8 mouse cellular contexts compared by ENCODE assay signal in genomic region chr19:43530197-43530770, GRCm38 (mm10). TPM values are rescaled to one million over a fixed set of nuclear protein-coding genes. Genes with fewer than 3 reads are reported as not detected.
A peak's percentile ranks its signal among the peaks of the same experiment; 100 is the strongest.
DNase-seq lines count a peak whose midpoint lies in the region; ATAC-seq lines count a peak whose summit lies in the region.

No protein-coding gene starts in this region.

- no peaks in the 10 kb centered on the region for H3K9me3 ChIP-seq in forebrain, embryonic 16.5 days (ENCODE audit: control insufficient read depth, low read length)

- peak overlapping the region; percentile 48 for H3K4me2 ChIP-seq in forebrain, embryonic 16.5 days (ENCODE audit: low read length)

- no peak overlapping the region for H3K27ac ChIP-seq in forebrain, embryonic 16.5 days (ENCODE audit: low read length)

- WGBS in forebrain, embryonic 16.5 days = 1% methylated on average over 13 of the region's 13 CpGs

- peak overlapping the region; percentile 3; the same call in 1 of the 2 replicates for H3K4me3 ChIP-seq in forebrain, embryonic 16.5 days (replicated peaks; ENCODE audit: low read length)

- H3K36me3 ChIP-seq in forebrain, embryonic 16.5 days (ENCODE audit: control insufficient read depth, insufficient read depth) = no peaks in the 10 kb centered on the region

- peak; percentile 91 for ATAC-seq in forebrain, embryonic 16.5 days

- DNase-seq in MN1 (ENCODE audit: low spot score) = peak; percentile 83
- peak; percentile 64 for DNase-seq in cerebellum, adult 11-12 months
- DNase-seq in heart, postnatal 4 days = peak; percentile 78
- peak; percentile 55 to 66 for DNase-seq in layer of hippocampus, adult 8-10 months (ENCODE audit: low spot score in 2 of 2)
- peak; percentile 86 for DNase-seq in lung, postnatal 10 days
- DNase-seq in ovary, postnatal 36 days (ENCODE audit: low spot score) = peak; percentile 58
- peak; percentile 58 for DNase-seq in thymus, postnatal 14 days

- H3K27me3 ChIP-seq in forebrain, embryonic 16.5 days (replicated peaks; ENCODE audit: control insufficient read depth, insufficient read depth, low read length) = no peaks in the 10 kb centered on the region

- H3K4me1 ChIP-seq in forebrain, embryonic 16.5 days (replicated peaks; ENCODE audit: control insufficient read depth, insufficient read depth, low read length) = peaks cover 3% of the 10 kb centered on the region; the same call in 1 of the 2 replicates

- H3K9ac ChIP-seq in forebrain, embryonic 16.5 days (replicated peaks; ENCODE audit: low read depth, low read length) = no peak overlapping the region

RNA-seq across cellular contexts. Expression of gene Got1, which starts 5.9 kb away (rescaled TPM):
- 72.2 and 78.6 TPM in 2 replicates for polyA plus RNA-seq in forebrain, embryonic 16.5 days (2015; fragmentation: Nextera tagmentation; extraction: Ambion mirVana)
- total RNA-seq in heart, postnatal 4 days (2021) = 100 to 1,000 TPM; 341 to 353 TPM
- 100 to 1,000 TPM; 346 to 399 (median 369) TPM for total RNA-seq in layer of hippocampus, adult 8-10 months (2022)
